Mouse (Mus musculus): Measurements from ENCODE around the gene Wee1. TPM values are rescaled to one million over a fixed set of nuclear protein-coding genes. Genes with fewer than 3 reads are reported as not detected.
"Not testable (repeated sequence)": the region's sequence is repeated elsewhere in the genome, so short reads cannot be mapped to it uniquely, and the experiment has no call there.

Wee1 gene
- polyA plus RNA-seq, 1 experiment from 2014 or later, result 23.6 TPM

DNA sequence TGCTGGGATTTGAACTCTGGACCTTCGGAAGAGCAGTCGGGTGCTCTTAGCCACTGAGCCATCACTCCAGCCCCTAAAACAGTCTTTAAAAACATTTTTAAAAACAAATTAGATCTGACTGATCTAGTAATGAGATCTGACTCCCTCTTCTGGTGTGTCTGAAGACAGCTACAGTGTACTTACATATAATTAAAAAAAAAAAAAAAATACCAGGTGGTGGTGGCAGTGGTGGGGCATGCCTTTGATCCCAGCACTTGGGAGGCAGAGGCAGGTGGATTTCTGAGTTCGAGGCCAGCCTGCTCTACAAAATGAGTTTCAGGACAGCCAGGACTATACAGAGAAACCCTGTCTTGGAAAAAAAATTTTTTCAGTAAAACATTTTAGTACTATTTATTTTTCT, 13.3 kb upstream of the Wee1 start:
- Histone ChIP-seq H3K27ac (peak overlapping the region; percentile 71; the same call in 1 of the 2 replicates), H3K4me2 (peak overlapping the region; percentile 57; the same call in 1 of the 2 replicates), H3K4me1 (peaks cover 31% of the 10 kb centered on the region)
- not testable (repeated sequence) for H3K9ac ChIP-seq; H3K4me3 ChIP-seq; ATAC-seq; H3K36me3 ChIP-seq; H3K9me3 ChIP-seq (replicated peaks); H3K27me3 ChIP-seq (replicated peaks)
- 82% methylated on average over 3 of the region's 3 CpGs for WGBS (ENCODE audit: insufficient replicate concordance)

- Histone ChIP-seq H3K9ac (peak overlapping the region; percentile 49), H3K9me3 (replicated peaks) (no peaks in the 10 kb centered on the region), H3K27me3 (replicated peaks) (no peaks in the 10 kb centered on the region), H3K27ac (peak overlapping the region; percentile 71), H3K4me2 (peak overlapping the region; percentile 57), H3K4me1 (peaks cover 31% of the 10 kb centered on the region), H3K4me3 (peak overlapping the region; percentile 29), H3K36me3 (no peaks in the 10 kb centered on the region)
- peak; percentile 30; the same call in 1 of the 2 replicates for ATAC-seq
- WGBS (ENCODE audit: insufficient replicate concordance), result 10% methylated on average over 11 of the region's 11 CpGs
Measured at GRCm38 (mm10) chr7:110108967-110109610, 12.8 kb upstream of the Wee1 start.

DNA sequence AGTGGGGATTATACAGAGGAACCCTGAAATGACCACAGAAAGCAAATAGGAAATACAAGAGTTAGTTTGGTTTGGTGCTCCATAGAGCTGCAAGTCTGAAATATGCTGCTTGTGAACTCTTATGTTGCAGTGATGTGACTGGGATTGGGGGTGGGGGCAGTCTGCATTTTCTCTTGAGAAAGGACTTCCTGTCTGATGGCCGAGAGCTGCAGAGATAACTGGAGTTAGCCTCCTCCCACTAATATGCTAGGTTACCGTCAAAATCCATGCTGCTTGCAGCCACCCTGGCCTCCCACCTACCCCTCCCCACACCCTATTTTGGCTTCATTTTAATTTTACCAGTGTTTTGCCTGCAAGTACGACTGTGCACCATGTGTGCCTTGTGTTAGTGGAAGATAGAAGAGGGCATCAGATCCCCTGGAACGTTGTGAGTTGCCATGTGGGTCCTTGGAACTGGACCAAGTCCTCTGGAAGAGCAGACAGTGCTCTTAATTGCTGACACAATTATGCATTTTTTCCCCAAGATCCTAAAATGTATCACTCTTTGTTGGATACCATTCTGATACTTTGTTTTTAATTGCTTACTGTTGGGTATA, 11.7 kb upstream of the Wee1 start:
- peak overlapping the region; percentile 6; the same call in 1 of the 2 replicates for H3K4me2 ChIP-seq
- peaks cover 34% of the 10 kb centered on the region for H3K4me1 ChIP-seq
- H3K27ac ChIP-seq, result peak overlapping the region; percentile 71
- no peaks in the 10 kb centered on the region for H3K36me3 ChIP-seq
- no peaks in the 10 kb centered on the region for H3K9me3 ChIP-seq (replicated peaks)
- no peak overlapping the region for H3K4me3 ChIP-seq
- WGBS (ENCODE audit: insufficient replicate concordance), result 19% methylated on average over 4 of the region's 4 CpGs
- no peak overlapping the region for H3K9ac ChIP-seq
- H3K27me3 ChIP-seq (replicated peaks), result no peaks in the 10 kb centered on the region
- ATAC-seq, result peak; percentile 33

DNA sequence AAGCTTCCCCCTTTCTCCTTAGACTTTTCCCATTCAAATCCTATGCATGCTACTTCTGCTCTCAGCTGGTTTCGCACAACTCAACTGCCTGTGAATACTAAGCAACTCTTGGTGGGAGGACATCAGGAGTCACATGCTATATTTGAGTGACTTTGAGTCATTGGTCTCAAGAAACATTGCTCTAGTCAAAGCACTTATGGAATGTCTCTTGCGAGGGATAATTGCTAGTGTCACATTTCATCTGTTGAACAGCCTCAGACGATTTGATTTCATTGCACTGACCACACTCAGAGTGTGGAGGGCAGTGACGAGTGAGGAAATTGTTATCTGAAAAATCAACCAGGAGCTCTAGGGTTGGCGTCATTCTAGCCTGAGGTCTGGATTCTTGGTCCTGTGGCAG, 7.1 kb upstream of the Wee1 start:
- ATAC-seq, result no peak
- no peaks in the 10 kb centered on the region for H3K27me3 ChIP-seq (replicated peaks)
- H3K9ac ChIP-seq, result no peak overlapping the region
- no peak overlapping the region for H3K4me2 ChIP-seq
- no peak overlapping the region for H3K4me3 ChIP-seq
- no peaks in the 10 kb centered on the region for H3K36me3 ChIP-seq
- 41% methylated on average over 5 of the region's 5 CpGs for WGBS (ENCODE audit: insufficient replicate concordance)
- H3K9me3 ChIP-seq (replicated peaks), result no peaks in the 10 kb centered on the region
- H3K4me1 ChIP-seq, result peaks cover 11% of the 10 kb centered on the region
- H3K27ac ChIP-seq, result no peak overlapping the region

DNA sequence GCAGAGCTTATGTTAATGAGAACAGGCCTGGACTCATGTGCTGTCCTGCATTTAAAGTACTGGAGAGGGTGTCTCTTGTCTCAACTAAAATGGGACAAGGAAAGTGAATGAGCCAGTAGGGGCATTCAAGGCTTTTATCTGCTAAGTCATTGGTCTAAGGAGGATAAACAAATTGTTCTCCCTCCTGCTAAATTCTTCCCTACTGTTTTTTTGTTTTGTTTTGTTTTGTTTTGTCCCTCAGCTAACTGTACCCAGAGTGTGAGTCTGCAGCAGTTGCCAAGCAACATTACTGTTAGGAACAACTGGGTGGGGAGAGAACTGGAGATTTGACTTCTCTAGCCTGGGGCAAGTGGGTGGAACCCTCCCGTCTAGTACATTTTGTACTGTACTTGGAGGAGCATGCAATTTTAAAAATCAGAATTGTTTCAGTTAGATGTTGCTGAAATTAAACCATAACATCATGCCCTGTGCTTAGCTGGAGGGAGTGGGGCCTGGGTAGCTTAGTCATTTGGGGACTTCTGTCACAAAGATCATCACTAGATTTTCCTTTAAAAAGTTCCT, 5.0 kb upstream of the Wee1 start:
- H3K36me3 ChIP-seq, result no peaks in the 10 kb centered on the region
- no peaks in the 10 kb centered on the region for H3K9me3 ChIP-seq (replicated peaks)
- H3K27me3 ChIP-seq (replicated peaks), result no peaks in the 10 kb centered on the region
- 48% methylated on average over 1 of the region's 1 CpGs for WGBS (ENCODE audit: insufficient replicate concordance)
- H3K4me1 ChIP-seq, result peaks cover 13% of the 10 kb centered on the region
- no peak overlapping the region for H3K4me3 ChIP-seq
- no peak for ATAC-seq
- no peak overlapping the region for H3K27ac ChIP-seq
- H3K4me2 ChIP-seq, result no peak overlapping the region
- no peak overlapping the region for H3K9ac ChIP-seq

DNA sequence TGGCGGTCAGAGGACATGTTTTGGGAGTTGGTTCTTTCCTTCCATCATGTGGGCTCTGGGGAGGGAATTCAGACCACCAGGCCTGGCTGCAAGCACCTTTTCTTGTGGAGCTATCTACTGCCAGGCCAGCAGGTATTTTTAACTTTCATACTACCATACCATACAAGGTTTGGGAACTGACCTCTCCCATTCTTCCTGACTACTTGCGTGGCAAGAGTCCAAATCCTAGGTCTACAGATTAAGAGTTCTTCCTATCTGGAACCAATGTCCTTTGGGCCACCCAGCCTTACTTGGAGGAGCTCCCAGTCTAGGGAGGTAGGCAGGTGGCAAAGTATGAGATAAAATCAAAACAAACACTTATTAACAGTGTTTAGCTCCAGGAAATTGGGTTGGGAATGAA, 3.4 kb upstream of the Wee1 start:
- WGBS (ENCODE audit: insufficient replicate concordance), result 70% methylated on average over 2 of the region's 2 CpGs
- Histone ChIP-seq H3K9me3 (replicated peaks) (no peaks in the 10 kb centered on the region), H3K36me3 (no peaks in the 10 kb centered on the region), H3K27me3 (replicated peaks) (no peaks in the 10 kb centered on the region), H3K4me3 (no peak overlapping the region), H3K4me1 (peaks cover 13% of the 10 kb centered on the region), H3K4me2 (no peak overlapping the region), H3K9ac (no peak overlapping the region), H3K27ac (no peak overlapping the region)
- ATAC-seq, result no peak

DNA sequence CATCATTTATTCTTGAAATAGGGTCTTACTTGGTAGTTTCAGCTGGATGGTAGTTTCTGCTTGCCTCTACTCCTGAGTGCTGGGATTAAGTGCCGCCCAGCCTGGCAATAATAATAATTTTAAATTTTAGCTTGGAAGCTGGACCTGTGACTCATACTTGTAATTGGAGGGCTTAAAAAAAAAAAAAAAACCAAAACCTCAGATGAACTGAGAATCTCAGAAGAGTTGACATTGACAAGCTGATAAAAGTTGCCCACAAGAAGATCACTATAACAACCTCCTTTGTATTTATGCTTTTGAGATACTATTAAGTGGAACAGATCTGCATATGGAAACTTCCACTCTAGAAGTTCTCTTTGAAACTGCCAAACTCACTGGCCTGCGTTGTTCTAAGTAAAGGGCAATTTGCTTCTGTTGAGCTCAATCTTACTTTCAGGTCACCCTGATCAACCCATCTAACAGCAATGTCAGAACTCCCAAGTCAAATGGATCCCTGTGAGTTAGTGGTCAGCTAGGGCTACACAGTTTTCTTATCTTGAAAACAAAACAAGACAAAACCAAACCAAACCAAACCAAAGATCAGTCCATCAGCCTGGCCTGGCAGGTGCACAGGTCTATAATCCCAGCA, 1.6 kb upstream of the Wee1 start:
- peak overlapping the region; percentile 81 for H3K9ac ChIP-seq
- H3K4me3 ChIP-seq, result peak overlapping the region; percentile 96

DNA sequence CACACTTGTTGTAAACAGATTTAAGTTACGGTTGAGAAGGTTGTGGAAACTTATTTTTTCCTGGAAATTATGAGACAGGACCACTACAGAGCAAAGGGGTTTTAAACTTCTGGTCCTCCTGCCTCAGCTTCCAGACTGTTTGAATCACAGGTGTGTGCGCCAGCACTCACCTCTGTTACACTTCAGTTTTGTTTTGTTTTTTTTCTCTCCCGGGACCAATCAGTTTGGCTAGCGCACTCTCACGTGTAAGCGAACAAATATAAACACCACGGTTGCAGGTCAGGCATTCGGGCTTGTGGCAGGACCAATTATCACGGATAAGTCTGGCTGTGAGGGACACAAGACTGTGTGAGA, 707 bp upstream of the Wee1 start:
- Histone ChIP-seq H3K9me3 (replicated peaks) (no peaks in the 10 kb centered on the region), H3K9ac (peak overlapping the region; percentile 81), H3K4me2 (peak overlapping the region; percentile 83), H3K27me3 (replicated peaks) (no peaks in the 10 kb centered on the region), H3K4me3 (peak overlapping the region; percentile 96), H3K36me3 (peaks cover 7% of the 10 kb centered on the region), H3K27ac (peak overlapping the region; percentile 94), H3K4me1 (peaks cover 27% of the 10 kb centered on the region)
- no peak for ATAC-seq
- WGBS (ENCODE audit: insufficient replicate concordance), result 3% methylated on average over 9 of the region's 9 CpGs

More for the DNA sequence above, 1.6 kb upstream of the Wee1 start:
- no peaks in the 10 kb centered on the region for H3K9me3 ChIP-seq (replicated peaks)
- peak overlapping the region; percentile 83 for H3K4me2 ChIP-seq
- H3K27ac ChIP-seq, result peak overlapping the region; percentile 94; the same call in 1 of the 2 replicates
- ATAC-seq, result no peak
- peaks cover 24% of the 10 kb centered on the region for H3K4me1 ChIP-seq
- peaks cover 3% of the 10 kb centered on the region; the same call in 1 of the 2 replicates for H3K36me3 ChIP-seq
- no peaks in the 10 kb centered on the region for H3K27me3 ChIP-seq (replicated peaks)
- WGBS (ENCODE audit: insufficient replicate concordance), result 84% methylated on average over 2 of the region's 2 CpGs

- Histone ChIP-seq H3K27ac (peak overlapping the region; percentile 94), H3K9ac (peak overlapping the region; percentile 94), H3K27me3 (replicated peaks) (no peaks in the 10 kb centered on the region), H3K4me3 (peak overlapping the region; percentile 96), H3K9me3 (replicated peaks) (no peaks in the 10 kb centered on the region), H3K36me3 (peaks cover 17% of the 10 kb centered on the region), H3K4me2 (peak overlapping the region; percentile 83), H3K4me1 (peaks cover 27% of the 10 kb centered on the region)
- WGBS (ENCODE audit: insufficient replicate concordance), result under 1% methylated on average over 27 of the region's 27 CpGs
- ATAC-seq, result no peak
Measured at GRCm38 (mm10) chr7:110122289-110122564, 381 bp downstream of the Wee1 start.

- Histone ChIP-seq H3K27ac (peak overlapping the region; percentile 94), H3K4me1 (peaks cover 27% of the 10 kb centered on the region), H3K27me3 (replicated peaks) (no peaks in the 10 kb centered on the region), H3K4me3 (peak overlapping the region; percentile 96), H3K9me3 (replicated peaks) (no peaks in the 10 kb centered on the region), H3K9ac (peak overlapping the region; percentile 94), H3K36me3 (peaks cover 23% of the 10 kb centered on the region), H3K4me2 (peak overlapping the region; percentile 83)
- under 1% methylated on average over 66 of the region's 74 CpGs for WGBS (ENCODE audit: insufficient replicate concordance)
- peak; percentile 20 for ATAC-seq
Measured at GRCm38 (mm10) chr7:110122565-110123422, 948 bp downstream of the Wee1 start.

DNA sequence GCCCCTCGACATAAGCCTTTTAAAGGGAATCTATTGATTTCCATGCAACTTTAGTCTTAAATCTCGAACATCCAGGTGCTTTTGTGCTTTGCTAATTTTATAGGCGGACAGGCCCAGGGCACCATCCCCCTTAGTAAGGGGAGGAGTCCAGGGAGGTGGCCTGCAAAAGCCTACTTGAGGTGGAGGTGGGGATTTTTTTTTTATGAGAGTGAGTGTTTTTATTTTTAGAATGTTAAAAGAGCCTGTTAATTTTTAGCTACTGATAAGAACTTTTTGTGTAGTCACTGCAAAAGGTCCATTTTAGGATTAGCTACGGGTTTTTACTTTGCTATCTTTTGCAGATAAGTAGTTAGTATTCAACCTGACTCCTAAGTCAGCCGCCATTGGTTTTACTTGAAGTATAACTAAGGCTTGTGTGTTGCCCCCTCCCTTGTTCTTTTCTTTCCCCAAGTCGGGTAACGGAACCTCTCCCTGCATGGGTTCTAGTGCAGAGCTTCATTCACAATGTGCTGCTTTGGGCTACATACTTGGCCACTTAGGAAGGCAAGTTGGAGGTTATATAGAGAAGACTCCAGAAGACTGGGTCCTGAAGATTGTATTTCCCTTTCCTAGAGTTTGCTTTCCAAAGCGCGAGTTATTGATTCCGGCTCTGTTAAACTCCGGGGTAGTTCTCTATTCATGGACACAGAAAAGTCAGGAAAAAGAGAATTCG, 2.2 kb downstream of the Wee1 start:
- Histone ChIP-seq H3K9ac (peak overlapping the region; percentile 94), H3K27me3 (replicated peaks) (no peaks in the 10 kb centered on the region), H3K36me3 (peaks cover 35% of the 10 kb centered on the region), H3K27ac (peak overlapping the region; percentile 94), H3K9me3 (replicated peaks) (no peaks in the 10 kb centered on the region), H3K4me2 (peak overlapping the region; percentile 83), H3K4me3 (peak overlapping the region; percentile 96), H3K4me1 (peaks cover 33% of the 10 kb centered on the region)
- ATAC-seq, result no peak
- WGBS (ENCODE audit: insufficient replicate concordance), result 29% methylated on average over 12 of the region's 12 CpGs

All from liver, embryonic 12.5 days (tissue).